ENCODE assay signal across 8 mouse cellular contexts in genomic region chr16:11254723-11255164, GRCm38 (mm10). TPM values are rescaled to one million over a fixed set of nuclear protein-coding genes. Genes with fewer than 3 reads are reported as not detected.
DNase-seq lines count a peak whose midpoint lies in the region; ATAC-seq and TF ChIP-seq lines count a peak whose summit lies in the region.

No protein-coding gene starts in this region.

- no peaks in the 10 kb centered on the region for H3K36me3 ChIP-seq in kidney, postnatal 0 days (ENCODE audit: insufficient read depth, low read length)
- no peaks in the 10 kb centered on the region for H3K36me3 ChIP-seq in embryonic facial prominence, embryonic 12.5 days
- no peaks in the 10 kb centered on the region for H3K36me3 ChIP-seq in hindbrain, postnatal 0 days (ENCODE audit: insufficient read depth, low read length)
- H3K36me3 ChIP-seq in myocyte (ENCODE audit: control insufficient read depth, insufficient read depth), result no peaks in the 10 kb centered on the region

- H3K4me3 ChIP-seq in kidney, postnatal 0 days (replicated peaks; ENCODE audit: low read depth, low read length), result peak overlapping the region; percentile 98
- H3K4me3 ChIP-seq in embryonic facial prominence, embryonic 12.5 days, result peak overlapping the region; percentile 100
- H3K4me3 ChIP-seq in hindbrain, postnatal 0 days (ENCODE audit: low read length), result peak overlapping the region; percentile 97
- peak overlapping the region; percentile 67 for H3K4me3 ChIP-seq in myocyte

- 0 out of 2 replicates have a peak, but pooled peaks have one; percentile 1 for TF ChIP-seq CTCF in kidney, postnatal 0 days (IDR thresholded peaks at IDR 0.05; ENCODE audit: low read depth)
- TF ChIP-seq CTCF in hindbrain, postnatal 0 days (IDR thresholded peaks at IDR 0.05; ENCODE audit: low read depth), result no peak

- H3ac ChIP-seq in myocyte (ENCODE audit: control insufficient read depth, insufficient read length), result peak overlapping the region; percentile 89

- WGBS in kidney, postnatal 0 days, result 8% methylated on average over 10 of the region's 10 CpGs
- 19% methylated on average over 10 of the region's 10 CpGs for WGBS in embryonic facial prominence, embryonic 12.5 days
- whole genome bisulfite sequencing in hindbrain, postnatal 0 days, result 18% methylated on average over 10 of the region's 10 CpGs

- no peaks in the 10 kb centered on the region for H3K9me3 ChIP-seq in kidney, postnatal 0 days (replicated peaks; ENCODE audit: low read length)
- H3K9me3 ChIP-seq in embryonic facial prominence, embryonic 12.5 days, result no peaks in the 10 kb centered on the region
- no peaks in the 10 kb centered on the region for H3K9me3 ChIP-seq in hindbrain, postnatal 0 days (ENCODE audit: low read length)

- H3K4me2 ChIP-seq in kidney, postnatal 0 days (ENCODE audit: low read length), result peak overlapping the region; percentile 74
- peak overlapping the region; percentile 82 for H3K4me2 ChIP-seq in embryonic facial prominence, embryonic 12.5 days (replicated peaks)
- H3K4me2 ChIP-seq in hindbrain, postnatal 0 days (ENCODE audit: low read depth, low read length), result peak overlapping the region; percentile 82
- H3K4me2 ChIP-seq in myocyte (ENCODE audit: low read depth), result peak overlapping the region; percentile 92

- TF ChIP-seq POLR2A in myocyte (IDR thresholded peaks at IDR 0.05; ENCODE audit: insufficient read length, low read depth), result no peak

- no peak for DNase-seq in kidney, postnatal 0 days (ENCODE audit: low spot score)
- DNase-seq in kidney, adult 9 months, result no peak
- DNase-seq in hindbrain, postnatal 0 days (ENCODE audit: low spot score), result no peak
- no peak for DNase-seq in right cerebral cortex, adult 2 months (ENCODE audit: low spot score in 2 of 2)
- no peak for DNase-seq in ovary, postnatal 36 days (ENCODE audit: low spot score)
- DNase-seq in frontal cortex, postnatal 25 days (ENCODE audit: low spot score in 2 of 2), result no peak

- H3K4me1 ChIP-seq in kidney, postnatal 0 days (replicated peaks; ENCODE audit: insufficient read depth, low read length), result peaks cover 15% of the 10 kb centered on the region; the same call in 1 of the 2 replicates
- peaks cover 12% of the 10 kb centered on the region for H3K4me1 ChIP-seq in embryonic facial prominence, embryonic 12.5 days
- H3K4me1 ChIP-seq in hindbrain, postnatal 0 days (ENCODE audit: insufficient read depth, low read length), result peaks cover 9% of the 10 kb centered on the region

- 0 out of 2 replicates have a peak, but pooled peaks have one; percentile 1 for ATAC-seq in kidney, postnatal 0 days (replicated peaks; ENCODE audit: low FRiP score, low read depth)
- no peak for ATAC-seq in embryonic facial prominence, embryonic 12.5 days (ENCODE audit: insufficient number of reproducible peaks, insufficient read depth, low FRiP score, low TSS enrichment)
- no peak for ATAC-seq in hindbrain, postnatal 0 days

- peak overlapping the region; percentile 87 for H3K27ac ChIP-seq in kidney, postnatal 0 days
- peak overlapping the region; percentile 85 for H3K27ac ChIP-seq in embryonic facial prominence, embryonic 12.5 days
- peak overlapping the region; percentile 94 for H3K27ac ChIP-seq in hindbrain, postnatal 0 days

- peak overlapping the region; percentile 58 for H3K9ac ChIP-seq in kidney, postnatal 0 days (ENCODE audit: low read depth, low read length)
- peak overlapping the region; percentile 60 for H3K9ac ChIP-seq in embryonic facial prominence, embryonic 12.5 days
- peak overlapping the region; percentile 94 for H3K9ac ChIP-seq in hindbrain, postnatal 0 days (replicated peaks; ENCODE audit: low read length)

- H3K79me2 ChIP-seq in myocyte (ENCODE audit: control insufficient read depth, insufficient read depth), result peaks cover 38% of the 10 kb centered on the region

- no peaks in the 10 kb centered on the region for H3K27me3 ChIP-seq in kidney, postnatal 0 days (ENCODE audit: insufficient read depth, low read length)
- H3K27me3 ChIP-seq in embryonic facial prominence, embryonic 12.5 days, result no peaks in the 10 kb centered on the region
- H3K27me3 ChIP-seq in hindbrain, postnatal 0 days (ENCODE audit: insufficient read depth, low read length), result no peaks in the 10 kb centered on the region
- peaks cover 6% of the 10 kb centered on the region for H3K27me3 ChIP-seq in myocyte (ENCODE audit: control insufficient read depth, insufficient read depth, insufficient read length)

TF ChIP-seq in myocyte, 11 proteins besides CTCF, POLR2A, EP300 and RAD21:
- TF ChIP-seq MYOD1 (IDR thresholded peaks at IDR 0.05; ENCODE audit: control insufficient read depth in 1 of 3, insufficient read length in 2 of 3, low read depth in 2 of 3) (no peak), POLR2AphosphoS2 (IDR thresholded peaks at IDR 0.05; ENCODE audit: insufficient read length, low read depth) (no peak), TCF12 (IDR thresholded peaks at IDR 0.05; ENCODE audit: insufficient read depth, poor library complexity, severe bottlenecking) (no peak), USF1 (IDR thresholded peaks at IDR 0.05; ENCODE audit: low read depth) (no peak), TCF3 (IDR thresholded peaks at IDR 0.05; ENCODE audit: insufficient read length, low read depth) (no peak), MYOG (IDR thresholded peaks at IDR 0.05; ENCODE audit: control insufficient read depth in 1 of 3, insufficient read depth in 1 of 3, insufficient read length in 2 of 3, low read depth in 2 of 3) (no peak), MAX (IDR thresholded peaks at IDR 0.05; ENCODE audit: low read depth) (no peak), SRF (IDR thresholded peaks at IDR 0.05; ENCODE audit: control insufficient read depth, insufficient read length, low read depth) (no peak), E2F4 (IDR thresholded peaks at IDR 0.05; ENCODE audit: insufficient read depth) (no peak), REST (IDR thresholded peaks at IDR 0.05; ENCODE audit: insufficient read depth, insufficient read length) (no peak), CEBPB (IDR thresholded peaks at IDR 0.05; ENCODE audit: insufficient read depth, poor library complexity, severe bottlenecking) (no peak)

RNA-seq across cellular contexts. Expression of gene Gspt1, which starts 0.6 kb away (rescaled TPM):
- 65.1 and 67.6 TPM in 2 replicates for polyA plus RNA-seq in kidney, postnatal 0 days (2015; fragmentation: Nextera tagmentation; extraction: Ambion mirVana)
- 106 and 107 TPM in 2 replicates for polyA plus RNA-seq in embryonic facial prominence, embryonic 12.5 days (2016; fragmentation: Nextera tagmentation; extraction: Ambion mirVana)
- 51.6 and 55.2 TPM in 2 replicates for total RNA-seq in hindbrain, postnatal 0 days (2014; rRNA removed)
- polyA plus RNA-seq in hindbrain, postnatal 0 days (2015; fragmentation: Nextera tagmentation; extraction: Ambion mirVana), result 45.2 and 46.6 TPM in 2 replicates
- 54.9 TPM for polyA plus RNA-seq in myocyte (2012; fragmentation: generic; extraction: Trizol)

RNA-seq across cellular contexts. Expression of gene Rsl1d1, which starts 51.6 kb away (rescaled TPM):
- polyA plus RNA-seq in kidney, postnatal 0 days (2015; fragmentation: Nextera tagmentation; extraction: Ambion mirVana), result 160 and 167 TPM in 2 replicates
- 198 and 211 TPM in 2 replicates for polyA plus RNA-seq in embryonic facial prominence, embryonic 12.5 days (2016; fragmentation: Nextera tagmentation; extraction: Ambion mirVana)
- 36.0 and 47.4 TPM in 2 replicates for total RNA-seq in hindbrain, postnatal 0 days (2014; rRNA removed)
- 133 TPM in 2 replicates for polyA plus RNA-seq in hindbrain, postnatal 0 days (2015; fragmentation: Nextera tagmentation; extraction: Ambion mirVana)
- polyA plus RNA-seq in myocyte (2012; fragmentation: generic; extraction: Trizol), result 42.9 TPM

RNA-seq across cellular contexts. Expression of gene Tnfrsf17, which starts 58.9 kb away (rescaled TPM):
- not detected in 2 replicates for polyA plus RNA-seq in kidney, postnatal 0 days (2015; fragmentation: Nextera tagmentation; extraction: Ambion mirVana)
- not detected in 2 replicates for polyA plus RNA-seq in embryonic facial prominence, embryonic 12.5 days (2016; fragmentation: Nextera tagmentation; extraction: Ambion mirVana)
- 0.42 and 0.54 TPM in 2 replicates for total RNA-seq in hindbrain, postnatal 0 days (2014; rRNA removed)
- polyA plus RNA-seq in hindbrain, postnatal 0 days (2015; fragmentation: Nextera tagmentation; extraction: Ambion mirVana), result not detected in 2 replicates
- not detected for polyA plus RNA-seq in myocyte (2012; fragmentation: generic; extraction: Trizol)
